Mouse (Mus musculus) cortical plate, adult 2 months (tissue): Measurements from ENCODE around the gene Vps4b.

Source experiments
- CTCF ChIP-seq: fragments of 200-500 bp; IDR thresholded peaks from 2 replicates; pipeline ENCODE4 v1.5.1; 2011; ENCODE audit warnings: mild to moderate bottlenecking, control low read depth, low read length; ENCODE audit not compliant: insufficient read depth; ENCODE audit errors: extremely low read depth
- POLR2A ChIP-seq: fragments of 200-500 bp; IDR thresholded peaks from 2 replicates; pipeline ENCODE4 v1.6.1; 2011; ENCODE audit warnings: mild to moderate bottlenecking, low read length, control low read depth; ENCODE audit not compliant: insufficient read depth; ENCODE audit errors: extremely low read depth

- TF ChIP-seq POLR2A, result no peak
- 0 out of 2 replicates have a peak, but pooled peaks have one; percentile 0 for TF ChIP-seq CTCF
Measured at GRCm38 (mm10) chr1:106716141-106716540, 80.4 kb downstream of the Vps4b start.
